Mouse (Mus musculus) myocyte (in vitro differentiated cells): Measurements from ENCODE around the gene Gsg1.

ENCODE experiments used
- CEBPB ChIP-seq: IDR thresholded peaks from 2 replicates; pipeline ENCODE4 v1.6.1; 2011; ENCODE audit warnings: mild to moderate bottlenecking, moderate library complexity; ENCODE audit not compliant: poor library complexity, insufficient read depth, severe bottlenecking
- E2F4 ChIP-seq: IDR thresholded peaks from one replicate; pipeline ENCODE4 v1.6.1; 2011; ENCODE audit warnings: mild to moderate bottlenecking, control low read depth, moderate library complexity; ENCODE audit not compliant: insufficient read depth
- MAX ChIP-seq: IDR thresholded peaks from one replicate; pipeline ENCODE4 v1.6.1; 2011; ENCODE audit warnings: low read depth, mild to moderate bottlenecking, control low read depth
- MYOG ChIP-seq, 3 experiments: IDR thresholded peaks; one replicate each; pipeline ENCODE4 v1.6.1; 2011; ENCODE audit warnings: control low read depth in 2 of 3, low read depth in 2 of 3, mild to moderate bottlenecking in 2 of 3; ENCODE audit not compliant: insufficient read length in 2 of 3, control insufficient read depth in 1 of 3, insufficient read depth in 1 of 3
- POLR2A ChIP-seq: IDR thresholded peaks from one replicate; pipeline ENCODE4 v1.6.1; 2011; ENCODE audit warnings: low read depth, mild to moderate bottlenecking, control low read depth, moderate library complexity; ENCODE audit not compliant: insufficient read length
- TCF12 ChIP-seq: IDR thresholded peaks from one replicate; pipeline ENCODE4 v1.6.1; 2011; ENCODE audit warnings: mild to moderate bottlenecking, control low read depth; ENCODE audit not compliant: poor library complexity, insufficient read depth, severe bottlenecking
- TCF3 ChIP-seq: IDR thresholded peaks from one replicate; pipeline ENCODE4 v1.6.1; 2011; ENCODE audit warnings: low read depth, control low read depth; ENCODE audit not compliant: insufficient read length
- USF1 ChIP-seq: IDR thresholded peaks from one replicate; pipeline ENCODE4 v1.6.1; 2011; ENCODE audit warnings: low read depth, mild to moderate bottlenecking, control low read depth, moderate library complexity

DNA sequence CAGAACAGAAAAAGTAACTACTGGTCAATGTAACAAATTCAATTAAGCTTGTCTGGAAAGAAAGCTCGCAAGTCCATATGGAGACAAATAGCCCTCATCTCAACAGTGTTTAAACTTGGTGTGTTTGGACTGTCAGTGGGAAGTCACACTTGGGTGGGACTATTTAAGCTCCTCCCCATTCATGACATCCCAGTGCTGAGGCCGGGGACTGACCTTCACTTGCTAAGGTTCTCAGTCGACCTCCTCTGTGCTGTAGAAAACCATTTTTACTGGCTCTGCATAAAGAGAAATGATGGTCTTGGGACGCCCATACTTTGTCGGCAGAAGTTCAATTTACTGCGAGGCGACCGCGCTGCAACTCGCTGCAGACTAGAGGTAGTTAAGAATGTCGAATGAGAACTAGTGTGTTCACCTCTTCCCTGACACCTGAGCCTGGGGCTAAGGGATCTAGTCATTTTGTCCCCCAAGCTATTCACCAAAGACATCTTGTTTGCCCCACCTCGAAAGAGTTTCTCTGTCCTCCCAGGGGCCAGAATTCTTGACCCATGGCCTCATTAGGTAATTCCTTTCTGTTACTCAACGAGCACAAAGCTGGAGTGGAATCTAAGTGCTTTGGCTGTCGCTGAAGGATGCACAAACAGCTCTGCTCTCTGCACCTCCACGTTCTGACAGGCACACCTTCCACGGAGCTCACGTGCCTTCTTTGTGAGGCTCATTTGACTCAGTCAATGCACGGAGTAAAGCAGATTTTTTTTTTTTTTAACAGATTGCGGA lies 3.0 kb downstream of the Gsg1 start:
- TF ChIP-seq POLR2A, result no peak
- TF ChIP-seq TCF12, result no peak
- TF ChIP-seq TCF3, result no peak
- no peak for TF ChIP-seq MAX
- TF ChIP-seq MYOG (IDR thresholded peaks at IDR 0.05; ENCODE audit: control insufficient read depth in 1 of 3, insufficient read depth in 1 of 3, insufficient read length in 2 of 3, low read depth in 2 of 3), result no peak
- no peak for TF ChIP-seq E2F4
- TF ChIP-seq CEBPB, result no peak
- TF ChIP-seq USF1, result no peak
